Mouse (Mus musculus): ENCODE data around the gene Kcnj6. TPM values are rescaled to one million over a fixed set of nuclear protein-coding genes. Genes with fewer than 3 reads are reported as not detected.

The Kcnj6 gene
- polyA plus RNA-seq (2017; shearing (Covaris generic)): not detected

GRCm38 (mm10) chr16:94997340-94997849, at the start of gene Kcnj6:
Gene Kcnj6 (minus strand): TSS chr16:94997701.
- no peak for ATAC-seq

- no peak for ATAC-seq
Observed at GRCm38 (mm10) chr16:95009937-95010336, 12.4 kb upstream of the Kcnj6 start.

DNA sequence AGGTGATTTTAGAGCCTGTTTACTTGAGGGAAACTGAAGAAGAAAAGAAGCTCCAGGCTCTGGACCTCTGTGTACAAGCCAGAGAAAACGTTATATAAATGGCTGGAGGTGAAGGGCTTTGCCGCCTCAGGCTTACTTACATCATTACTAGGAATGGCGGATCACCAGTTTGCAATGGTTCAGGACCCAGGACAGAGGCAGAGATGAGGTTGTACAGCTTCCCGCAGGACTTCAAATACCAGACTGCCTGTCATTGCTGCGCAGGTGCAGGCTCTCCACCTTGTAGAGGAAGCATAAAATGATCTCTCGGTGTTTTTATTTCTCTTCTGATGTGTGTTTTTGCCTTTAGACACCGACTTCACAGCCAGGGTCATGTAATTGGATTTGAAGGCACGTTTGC, 7.1 kb upstream of the Kcnj6 start:
- ATAC-seq: no peak

GRCm38 (mm10) chr16:94999551-94999950, 2.0 kb upstream of the Kcnj6 start:
- no peak for ATAC-seq

DNA sequence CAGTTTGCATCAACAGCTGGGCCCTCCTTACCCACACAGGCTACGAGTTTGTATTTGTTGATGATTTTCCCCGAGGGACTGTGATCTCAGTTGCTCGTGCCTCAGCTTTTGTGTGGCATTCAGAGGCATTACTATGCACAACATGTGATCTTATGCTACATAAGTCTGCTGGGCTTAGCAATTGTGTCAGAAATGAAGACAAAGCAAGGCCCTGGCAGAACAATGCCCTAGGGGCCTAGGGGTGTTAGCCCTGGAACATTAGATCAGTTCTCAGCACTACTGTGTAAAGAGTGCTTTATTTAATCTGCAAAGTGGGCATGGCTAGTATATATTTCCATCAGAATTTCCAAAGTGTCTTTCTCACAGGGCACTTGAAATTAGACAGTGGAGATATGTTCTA, 1.5 kb upstream of the Kcnj6 start:
- ATAC-seq: no peak

DNA sequence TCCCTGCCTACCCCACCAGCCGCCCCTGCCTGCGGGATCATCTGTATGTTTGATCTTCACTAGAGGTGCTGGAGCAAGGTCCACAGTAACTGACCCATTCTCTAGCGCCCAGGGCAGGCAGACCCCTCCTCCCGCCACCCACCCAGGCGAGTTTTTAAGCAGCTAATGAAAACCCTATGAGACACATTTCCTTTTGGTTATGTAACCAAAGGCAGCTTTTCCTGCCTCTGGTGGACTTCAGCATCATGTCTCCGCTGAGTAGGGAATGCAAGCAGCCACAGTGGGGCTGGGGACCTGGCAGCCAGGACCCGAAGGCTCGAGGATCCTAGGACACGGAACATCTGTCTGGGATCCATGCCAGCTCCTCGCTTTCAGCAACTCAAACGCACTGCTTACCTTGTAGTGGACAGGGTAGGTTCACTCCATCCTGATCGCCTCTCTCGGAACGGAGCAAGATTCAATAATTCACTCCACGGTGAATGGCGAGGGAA, 665 bp downstream of the Kcnj6 start:
- no peak for ATAC-seq

GRCm38 (mm10) chr16:94995542-94996131, 1.9 kb downstream of the Kcnj6 start:
- ATAC-seq: no peak

DNA sequence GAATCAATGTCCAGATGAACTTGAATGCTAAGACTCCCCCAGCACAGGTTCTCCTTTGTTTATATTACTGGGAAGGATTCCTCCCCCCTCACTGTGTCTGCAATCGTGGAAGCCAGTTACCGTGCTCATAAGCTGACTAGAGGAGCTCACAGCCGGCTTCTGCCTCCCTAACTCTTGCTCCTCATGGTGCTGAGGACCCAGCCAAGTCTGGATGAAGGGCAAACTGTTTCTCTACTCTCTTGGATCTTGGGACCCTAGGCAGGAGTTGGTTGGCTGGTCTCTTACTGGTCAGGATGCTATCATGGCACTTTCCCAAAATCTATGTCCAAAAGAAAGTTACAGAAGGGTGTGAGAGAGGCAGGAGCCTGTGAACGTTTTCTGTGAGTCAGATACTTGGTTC, 2.6 kb downstream of the Kcnj6 start:
- no peak for ATAC-seq

- no peak for ATAC-seq
Observed at GRCm38 (mm10) chr16:94994148-94994547, 3.4 kb downstream of the Kcnj6 start.

DNA sequence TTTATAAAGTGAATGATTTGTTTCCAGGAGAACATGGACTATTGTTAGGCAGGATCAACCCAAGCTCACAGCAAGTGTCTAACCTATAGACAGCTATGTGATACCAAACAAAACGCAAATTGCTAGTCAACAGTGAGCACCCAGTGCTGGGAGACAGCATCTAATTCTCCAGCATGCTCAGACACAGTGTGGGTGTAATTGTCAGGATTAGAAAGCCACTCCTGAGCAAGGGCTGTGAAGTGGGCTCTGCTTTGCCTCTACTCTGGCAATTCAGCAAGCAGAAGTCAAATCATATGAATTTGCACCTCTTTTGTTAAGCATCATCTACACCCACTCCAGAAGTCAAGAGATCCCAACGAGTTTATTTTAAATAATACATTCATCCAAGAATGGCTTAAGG, 7.4 kb downstream of the Kcnj6 start:
- ATAC-seq: no peak

GRCm38 (mm10) chr16:94986731-94987130, 10.8 kb downstream of the Kcnj6 start:
- ATAC-seq: no peak

DNA sequence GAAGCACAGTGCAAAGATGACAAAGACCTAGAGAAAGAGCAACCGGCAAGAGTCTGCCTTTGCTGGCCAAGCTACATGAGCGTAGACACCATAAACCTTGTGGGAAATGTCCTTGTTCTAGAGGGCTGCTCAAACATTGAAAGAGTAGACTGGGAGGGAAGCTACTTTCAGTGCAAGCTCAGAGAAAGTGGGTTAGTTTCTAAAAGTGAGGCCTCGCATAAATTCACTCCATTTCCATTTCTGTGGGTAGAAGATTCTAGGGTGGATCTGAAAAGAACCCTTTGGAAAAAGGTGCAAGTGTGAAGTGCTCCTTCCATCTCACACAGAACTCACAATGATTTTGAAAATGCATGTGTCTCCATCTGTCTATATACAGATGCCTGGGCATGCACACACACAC, 13.2 kb downstream of the Kcnj6 start:
- no peak for ATAC-seq

GRCm38 (mm10) chr16:94980374-94980773, 17.1 kb downstream of the Kcnj6 start:
- no peak for ATAC-seq

DNA sequence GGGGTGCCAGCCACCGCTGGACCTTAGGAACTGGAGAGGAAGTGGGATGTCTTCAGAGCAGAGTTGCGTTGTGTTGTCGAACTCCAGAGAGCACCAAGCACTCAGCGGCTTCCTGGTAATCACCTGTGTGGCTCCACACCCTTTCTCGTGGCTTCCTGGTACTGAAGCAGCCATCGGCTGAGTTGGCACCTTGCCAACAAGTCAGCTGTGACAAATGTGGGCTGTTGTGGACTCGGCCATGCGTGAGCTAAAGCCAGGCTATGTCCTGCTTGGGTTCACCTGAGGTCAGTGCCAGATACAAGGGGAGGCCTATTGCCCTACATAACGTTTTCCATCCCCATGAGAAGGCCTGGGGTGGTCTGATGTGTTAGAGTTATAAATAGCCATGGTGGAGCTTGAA, 18.0 kb downstream of the Kcnj6 start:
- ATAC-seq: no peak

- ATAC-seq: no peak
Observed at GRCm38 (mm10) chr16:94972080-94972855, 25.2 kb downstream of the Kcnj6 start.

DNA sequence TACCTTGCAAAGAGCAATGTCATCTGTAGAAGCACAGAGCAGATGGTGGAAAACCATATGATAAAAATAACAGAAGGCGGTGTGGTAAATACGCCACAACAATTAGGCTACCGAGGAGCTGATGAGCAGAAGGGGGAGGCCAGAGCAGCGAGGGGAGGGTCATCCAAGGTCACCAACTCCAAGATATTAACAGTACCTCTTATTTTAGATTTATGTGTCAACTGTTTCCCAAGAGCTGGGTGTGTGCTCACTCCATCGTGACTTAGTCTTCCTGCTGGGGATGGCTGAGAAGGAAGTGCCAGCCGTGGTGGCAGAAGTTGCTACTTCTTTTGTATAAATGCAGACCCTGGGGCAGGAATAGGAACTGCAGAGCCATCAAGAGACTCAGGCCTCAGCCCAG, 28.6 kb downstream of the Kcnj6 start:
- ATAC-seq: no peak

GRCm38 (mm10) chr16:94968472-94968871, 29.0 kb downstream of the Kcnj6 start:
- no peak for ATAC-seq

DNA sequence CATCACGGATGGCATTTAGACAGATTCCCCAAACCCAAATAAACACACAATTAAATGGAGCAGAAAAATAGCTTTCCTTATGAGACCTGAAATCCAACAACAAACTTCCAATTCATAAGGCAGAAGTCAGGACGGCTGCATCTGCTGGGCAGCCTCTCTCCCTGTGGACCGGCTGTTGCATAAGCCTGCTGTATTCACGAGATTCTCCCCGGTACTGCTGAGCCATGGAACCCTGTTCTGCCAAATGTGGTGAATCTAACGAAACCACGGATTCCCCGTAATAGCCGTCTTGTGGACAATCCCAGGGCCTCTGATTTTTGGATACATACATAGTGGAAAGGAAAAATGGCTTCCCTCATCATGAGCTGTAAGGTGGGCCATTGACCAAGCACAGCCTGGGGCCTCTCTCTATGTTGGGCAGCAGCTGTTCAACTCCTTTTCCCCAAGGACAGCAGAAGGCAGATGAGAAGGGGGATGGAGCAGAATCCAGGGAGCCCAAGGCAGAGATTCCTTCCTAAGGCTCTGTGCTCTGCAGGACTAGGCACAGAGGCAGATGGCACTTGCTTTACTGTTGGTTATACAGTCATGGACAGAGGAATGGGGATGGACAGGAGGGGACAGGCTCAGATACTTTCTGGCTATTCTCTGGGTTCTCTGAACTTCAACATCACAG, 40.2 kb downstream of the Kcnj6 start:
- no peak for ATAC-seq

DNA sequence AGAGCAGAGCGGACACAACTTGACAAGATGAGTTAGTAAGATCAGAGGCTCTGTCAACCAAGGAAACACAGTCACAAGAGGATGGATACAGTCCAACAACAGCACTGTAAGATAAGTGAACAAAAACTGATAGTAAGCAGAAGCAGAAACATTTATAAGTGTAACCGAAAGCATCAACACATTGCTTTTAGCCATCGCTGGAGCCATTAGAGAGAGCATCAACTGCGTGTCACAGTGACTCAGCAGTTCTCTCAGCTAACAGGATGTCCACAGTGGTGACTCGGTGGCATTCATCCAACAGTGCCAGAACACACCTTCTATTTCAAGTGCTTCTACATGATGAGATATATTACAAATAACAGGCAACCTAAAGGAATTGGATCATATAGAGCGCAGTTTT, 41.1 kb downstream of the Kcnj6 start:
- ATAC-seq: no peak

DNA sequence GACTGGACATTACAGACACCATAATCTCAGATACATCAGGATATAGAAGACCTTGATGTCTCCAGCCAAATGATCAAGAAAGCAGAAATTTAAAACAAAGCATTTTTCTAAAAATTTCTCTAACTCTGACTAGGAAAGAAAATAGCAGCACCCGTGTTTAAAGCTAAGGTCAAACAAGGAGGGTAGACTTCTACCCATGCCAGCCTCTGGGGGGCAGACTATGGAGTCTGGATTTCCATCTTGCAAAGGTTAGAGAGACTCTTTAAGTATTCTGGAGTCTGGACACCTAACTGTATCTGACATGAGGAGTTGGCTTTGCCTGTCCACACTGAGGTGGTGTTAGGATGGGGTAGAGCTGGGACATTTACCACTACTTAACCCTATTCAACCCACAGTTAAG, 44.2 kb downstream of the Kcnj6 start:
- no peak for ATAC-seq

- no peak for ATAC-seq
Observed at GRCm38 (mm10) chr16:94949172-94949571, 48.3 kb downstream of the Kcnj6 start.

GRCm38 (mm10) chr16:94946848-94947247, 50.7 kb downstream of the Kcnj6 start:
- no peak for ATAC-seq

DNA sequence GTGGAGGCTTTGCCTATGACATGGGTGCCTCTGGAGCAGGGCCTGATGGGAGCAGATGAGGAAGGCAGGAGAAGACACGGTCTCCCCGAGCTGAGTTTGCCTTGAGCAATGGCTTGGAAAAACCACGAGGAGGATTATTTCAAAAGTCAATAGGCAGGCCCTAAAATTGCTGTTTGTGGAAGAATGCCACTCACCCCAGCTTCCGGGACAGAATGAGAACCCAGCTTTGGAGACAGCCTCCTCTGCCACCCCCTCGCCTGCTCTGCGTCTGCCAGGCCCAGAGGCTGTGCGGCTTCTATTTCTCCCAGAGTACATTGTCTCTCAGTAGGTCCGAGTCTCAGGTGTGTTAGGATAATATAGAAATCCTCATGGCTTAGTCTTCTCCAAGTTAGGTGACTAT, 64.8 kb downstream of the Kcnj6 start:
- ATAC-seq: no peak
